Mouse (Mus musculus) cerebellum, postnatal 25 days (tissue): ENCODE measurements around the gene Fezf1.
A peak's percentile ranks its signal among the peaks of the same experiment; 100 is the strongest.

Experiments used
- DNase-seq, 2 experiments: peaks; one replicate each; pipeline ENCODE4 v3.0.0; 2021; ENCODE audit warnings: mixed read lengths in 2 of 2

Gene Fezf1

GRCm38 (mm10) chr6:23247512-23248312 lies 450 bp downstream of the Fezf1 start:
- DNase-seq: peak in 1 of 2 experiments; percentile 25

GRCm38 (mm10) chr6:23246790-23247511 lies 1.2 kb downstream of the Fezf1 start:
- peak in 1 of 2 experiments; percentile 45 for DNase-seq

- DNase-seq: no peak
Measured at GRCm38 (mm10) chr6:23246061-23246789, 1.9 kb downstream of the Fezf1 start.

DNA sequence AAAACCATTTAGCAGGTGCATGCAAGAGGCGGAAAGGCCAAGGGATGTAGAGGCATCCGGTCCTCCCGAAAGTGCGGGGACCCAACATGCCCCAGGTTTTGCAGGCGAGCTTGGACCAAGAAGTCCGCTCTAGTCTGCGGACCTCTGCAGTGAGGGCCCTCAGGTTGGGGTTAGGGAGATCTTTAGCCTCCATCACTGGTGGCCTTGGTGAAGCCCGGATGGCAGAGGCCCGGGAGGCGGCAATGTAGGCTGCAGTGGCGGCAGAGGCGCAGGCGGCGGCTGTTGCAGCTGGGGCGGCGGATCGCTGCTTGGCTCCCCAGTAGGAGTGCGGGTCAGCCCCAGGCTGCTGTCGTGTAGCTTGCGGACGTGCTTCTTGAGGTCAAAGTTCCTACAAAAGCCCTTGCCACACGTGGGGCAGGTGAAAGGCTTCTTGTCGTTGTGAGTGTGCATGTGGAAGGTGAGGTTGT lies 2.6 kb downstream of the Fezf1 start:
- DNase-seq: peak; percentile 16 to 36

GRCm38 (mm10) chr6:23245121-23245520 lies 3.0 kb downstream of the Fezf1 start:
- no peak for DNase-seq

- no peak for DNase-seq
Measured at GRCm38 (mm10) chr6:23243821-23244760, 4.1 kb downstream of the Fezf1 start.

- DNase-seq: no peak
Measured at GRCm38 (mm10) chr6:23211499-23211898, 36.7 kb downstream of the Fezf1 start.

DNA sequence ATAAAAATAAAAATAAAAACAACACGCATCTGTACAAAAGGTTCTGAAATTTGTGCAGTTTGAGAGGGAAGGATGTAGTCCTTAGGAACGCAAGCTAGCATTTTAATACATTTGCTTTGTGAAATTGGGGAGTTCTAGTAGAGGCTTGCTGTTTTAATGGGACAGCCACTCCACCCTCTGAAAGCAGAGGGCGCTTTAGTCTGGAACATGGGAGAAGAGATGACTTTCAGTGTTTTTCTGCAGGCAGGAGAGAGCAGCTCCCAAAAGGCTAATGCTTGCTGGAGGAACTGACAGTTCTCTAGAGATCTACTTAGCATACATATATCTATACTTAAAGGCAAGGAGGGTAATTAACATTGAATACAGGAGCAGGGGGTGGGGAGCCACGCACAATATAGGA lies 40.4 kb downstream of the Fezf1 start:
- DNase-seq: no peak

- DNase-seq: peak; percentile 53 to 75
Measured at GRCm38 (mm10) chr6:23202630-23203029, 45.5 kb downstream of the Fezf1 start.
